Mouse (Mus musculus) stomach, postnatal 0 days (tissue): Measurements from ENCODE around the gene Ica1. TPM values are rescaled to one million over a fixed set of nuclear protein-coding genes. Genes with fewer than 3 reads are reported as not detected.
A peak's percentile ranks its signal among the peaks of the same experiment; 100 is the strongest.

Source experiments
- ATAC-seq: fragments of 200-750 bp; cut with Nextera tagmentation; 2 replicates; pipeline ENCODE4 v1.8.0; 2017; ENCODE audit not compliant: low FRiP score, low TSS enrichment
- DNase-seq: peaks from one replicate; pipeline ENCODE4 v3.0.0-alpha.2; 2016; ENCODE audit warnings: low spot score
- H3K27ac ChIP-seq: fragments of 300-500 bp; sonication (generic); replicated peaks from 2 replicates; pipeline ENCODE4 v1.5.1; 2014; ENCODE audit warnings: mild to moderate bottlenecking, control low read depth
- H3K27me3 ChIP-seq: fragments of 300-500 bp; sonication (generic); 2 replicates; pipeline ENCODE4 v1.6.1; 2014; ENCODE audit warnings: low read length; ENCODE audit not compliant: control insufficient read depth, insufficient read depth
- H3K36me3 ChIP-seq: fragments of 300-500 bp; sonication (generic); 2 replicates; pipeline ENCODE4 v1.6.1; 2014; ENCODE audit warnings: low read length, mixed read lengths; ENCODE audit not compliant: control insufficient read depth, insufficient read depth
- H3K4me1 ChIP-seq: fragments of 300-500 bp; sonication (generic); replicated peaks from 2 replicates; pipeline ENCODE4 v1.6.1; 2014; ENCODE audit warnings: antibody characterized with exemption; ENCODE audit not compliant: control insufficient read depth, insufficient read depth
- H3K4me2 ChIP-seq: fragments of 300-500 bp; sonication (generic); replicated peaks from 2 replicates; pipeline ENCODE4 v1.6.1; 2014; ENCODE audit warnings: low read depth, mild to moderate bottlenecking, control low read depth, moderate library complexity
- H3K4me3 ChIP-seq: fragments of 300-500 bp; sonication (generic); 2 replicates; pipeline ENCODE4 v1.5.1; 2014; ENCODE audit warnings: low read depth, low read length, control low read depth
- H3K9ac ChIP-seq: fragments of 300-500 bp; sonication (generic); 2 replicates; pipeline ENCODE4 v1.6.1; 2014; ENCODE audit warnings: mild to moderate bottlenecking, low read length, control low read depth, mixed read lengths
- H3K9me3 ChIP-seq: fragments of 300-500 bp; sonication (generic); 2 replicates; pipeline ENCODE4 v1.6.1; 2016; ENCODE audit warnings: low read length; ENCODE audit not compliant: control insufficient read depth
- CTCF ChIP-seq: IDR thresholded peaks from 2 replicates; pipeline ENCODE4 v1.5.1; 2016; ENCODE audit warnings: antibody characterized with exemption, low read depth, mild to moderate bottlenecking, moderate library complexity
- EP300 ChIP-seq: optimal IDR thresholded peaks from 2 replicates; pipeline ENCODE3; 2016; ENCODE audit warnings: antibody characterized with exemption
- WGBS: fragments of 180-500 bp; shearing (Covaris S2); extraction: QIAGEN DNeasy Blood & Tissue Kit; methylation state at CpG from one replicate; pipeline ENCODE4 v1.1.7; 2014; 5-methylcytosine and 5-hydroxymethylcytosine counted together
- polyA plus RNA-seq: library from polyadenylated mRNA; unstranded; fragments of >200 nt; fragmentation: Nextera tagmentation; extraction: Ambion mirVana; gene quantifications from 2 replicates; pipeline ENCODE4 v1.2.1, GENCODE M21; 2015

Gene Ica1
- polyA plus RNA-seq, 1 experiment from 2014 or later: 44.7 TPM

GRCm38 (mm10) chr6:8740092-8740491 lies 38.2 kb downstream of the Ica1 start:
- 73% methylated on average over 2 of the region's 2 CpGs for WGBS
- no peak overlapping the region for H3K27ac ChIP-seq

GRCm38 (mm10) chr6:8738396-8738795 lies 39.9 kb downstream of the Ica1 start:
- TF ChIP-seq CTCF: peak; percentile 66
- no peak for TF ChIP-seq EP300
- H3K4me3 ChIP-seq: no peak overlapping the region
- H3K27ac ChIP-seq: no peak overlapping the region
- H3K9me3 ChIP-seq: no peaks in the 10 kb centered on the region
- H3K27me3 ChIP-seq: no peaks in the 10 kb centered on the region
- 58% methylated on average over 4 of the region's 4 CpGs for WGBS
- peak; percentile 23 for DNase-seq
- no peaks in the 10 kb centered on the region for H3K36me3 ChIP-seq
- H3K4me1 ChIP-seq: no peaks in the 10 kb centered on the region
- ATAC-seq: no peak
- no peak overlapping the region for H3K9ac ChIP-seq
- H3K4me2 ChIP-seq: no peak overlapping the region

More at GRCm38 (mm10) chr6:8740092-8740491, 38.2 kb downstream of the Ica1 start:
- Histone ChIP-seq H3K4me2 (no peak overlapping the region), H3K9ac (no peak overlapping the region), H3K4me3 (no peak overlapping the region), H3K27me3 (no peaks in the 10 kb centered on the region), H3K4me1 (no peaks in the 10 kb centered on the region), H3K9me3 (no peaks in the 10 kb centered on the region), H3K36me3 (no peaks in the 10 kb centered on the region)
- TF ChIP-seq EP300 (no peak), CTCF (no peak)
- ATAC-seq (no peak), DNase-seq (no peak)

GRCm38 (mm10) chr6:8736493-8736820 lies 41.8 kb downstream of the Ica1 start:
- H3K4me3 ChIP-seq: no peak overlapping the region
- no peak overlapping the region for H3K27ac ChIP-seq
- no peaks in the 10 kb centered on the region for H3K36me3 ChIP-seq
- no peak overlapping the region for H3K4me2 ChIP-seq
- TF ChIP-seq CTCF: no peak
- TF ChIP-seq EP300: no peak
- ATAC-seq (no peak), DNase-seq (no peak)
- H3K4me1 ChIP-seq: no peaks in the 10 kb centered on the region
- H3K27me3 ChIP-seq: no peaks in the 10 kb centered on the region
- no peak overlapping the region for H3K9ac ChIP-seq
- no peaks in the 10 kb centered on the region for H3K9me3 ChIP-seq

GRCm38 (mm10) chr6:8735657-8736492 lies 42.4 kb downstream of the Ica1 start:
- ATAC-seq: peak; percentile 66; the same call in 1 of the 2 replicates

GRCm38 (mm10) chr6:8735044-8735443 lies 43.2 kb downstream of the Ica1 start:
- Histone ChIP-seq H3K27ac (no peak overlapping the region), H3K4me3 (no peak overlapping the region), H3K27me3 (no peaks in the 10 kb centered on the region), H3K4me2 (no peak overlapping the region), H3K36me3 (no peaks in the 10 kb centered on the region), H3K9me3 (no peaks in the 10 kb centered on the region), H3K9ac (no peak overlapping the region), H3K4me1 (no peaks in the 10 kb centered on the region)
- 77% methylated on average over 3 of the region's 3 CpGs for WGBS
- TF ChIP-seq EP300: no peak
- TF ChIP-seq CTCF: no peak
- ATAC-seq (no peak), DNase-seq (no peak)

More at GRCm38 (mm10) chr6:8735657-8736492, 42.4 kb downstream of the Ica1 start:
- H3K27ac ChIP-seq: no peak overlapping the region
- no peak overlapping the region for H3K4me2 ChIP-seq
- peak; percentile 76 for DNase-seq
- H3K9me3 ChIP-seq: no peaks in the 10 kb centered on the region
- 49% methylated on average over 8 of the region's 8 CpGs for WGBS
- no peak overlapping the region for H3K9ac ChIP-seq
- TF ChIP-seq EP300 (no peak), CTCF (peak; percentile 89)
- H3K36me3 ChIP-seq: no peaks in the 10 kb centered on the region
- no peaks in the 10 kb centered on the region for H3K27me3 ChIP-seq
- no peak overlapping the region for H3K4me3 ChIP-seq
- H3K4me1 ChIP-seq: no peaks in the 10 kb centered on the region

GRCm38 (mm10) chr6:8732492-8732891 lies 45.8 kb downstream of the Ica1 start:
- TF ChIP-seq CTCF (no peak), EP300 (no peak)
- ATAC-seq (peak; percentile 61), DNase-seq (no peak)
- Histone ChIP-seq H3K4me1 (no peaks in the 10 kb centered on the region), H3K9ac (no peak overlapping the region), H3K27ac (no peak overlapping the region), H3K9me3 (no peaks in the 10 kb centered on the region), H3K4me3 (no peak overlapping the region), H3K4me2 (no peak overlapping the region), H3K27me3 (no peaks in the 10 kb centered on the region), H3K36me3 (no peaks in the 10 kb centered on the region)
- 38% methylated on average over 5 of the region's 5 CpGs for WGBS
